Mouse (Mus musculus) liver, embryonic 16.5 days (tissue): ENCODE measurements around the gene Donson. TPM values are rescaled to one million over a fixed set of nuclear protein-coding genes. Genes with fewer than 3 reads are reported as not detected.

Experiments
- ATAC-seq: fragments of 200-750 bp; cut with Nextera tagmentation; 2 replicates; pipeline ENCODE4 v1.8.0; 2017; ENCODE audit warnings: low read depth, mild to moderate bottlenecking, moderate number of reproducible peaks, moderate library complexity
- H3K27ac ChIP-seq: fragments of 300-500 bp; sonication (generic); 2 replicates; pipeline ENCODE4 v1.5.1; 2014; ENCODE audit warnings: mild to moderate bottlenecking, low read length
- H3K27me3 ChIP-seq: fragments of 300-500 bp; sonication (generic); 2 replicates; pipeline ENCODE4 v1.6.1; 2014; ENCODE audit warnings: low read depth, low read length, mixed read lengths; ENCODE audit not compliant: control insufficient read depth, insufficient read depth
- H3K36me3 ChIP-seq: fragments of 300-500 bp; sonication (generic); 2 replicates; pipeline ENCODE4 v1.6.1; 2014; ENCODE audit warnings: mild to moderate bottlenecking; ENCODE audit not compliant: control insufficient read depth, insufficient read depth
- H3K4me1 ChIP-seq: fragments of 300-500 bp; sonication (generic); 2 replicates; pipeline ENCODE4 v1.6.1; 2014; ENCODE audit warnings: low read depth, low read length, mixed read lengths; ENCODE audit not compliant: control insufficient read depth
- H3K4me2 ChIP-seq: fragments of 300-500 bp; sonication (generic); 2 replicates; pipeline ENCODE4 v1.6.1; 2014; ENCODE audit warnings: low read depth, low read length, mixed read lengths
- H3K4me3 ChIP-seq: fragments of 300-500 bp; sonication (generic); 2 replicates; pipeline ENCODE4 v1.5.1; 2014; ENCODE audit warnings: low read depth, mild to moderate bottlenecking, low read length
- H3K9ac ChIP-seq: fragments of 300-500 bp; sonication (generic); 2 replicates; pipeline ENCODE4 v1.6.1; 2014; ENCODE audit warnings: low read depth, low read length
- H3K9me3 ChIP-seq: fragments of 300-500 bp; sonication (generic); replicated peaks from 2 replicates; pipeline ENCODE4 v1.6.1; 2016; ENCODE audit warnings: low read length; ENCODE audit not compliant: control insufficient read depth
- WGBS: fragments of 180-500 bp; shearing (Covaris S2); extraction: QIAGEN DNeasy Blood & Tissue Kit; methylation state at CpG from one replicate; pipeline ENCODE4 v1.1.7; 2014; ENCODE audit not compliant: insufficient replicate concordance; 5-methylcytosine and 5-hydroxymethylcytosine counted together
- polyA plus RNA-seq: library from polyadenylated mRNA; unstranded; fragments of >200 nt; fragmentation: Nextera tagmentation; extraction: Ambion mirVana; gene quantifications from 2 replicates; pipeline ENCODE4 v1.2.1, GENCODE M21; 2015

Gene Donson
- polyA plus RNA-seq, 1 experiment from 2014 or later, result 22.8 TPM

- no peak overlapping the region for H3K4me3 ChIP-seq
- no peak for ATAC-seq
- H3K9me3 ChIP-seq, result no peaks in the 10 kb centered on the region
- no peaks in the 10 kb centered on the region for H3K27me3 ChIP-seq
- no peak overlapping the region for H3K9ac ChIP-seq
- no peak overlapping the region for H3K27ac ChIP-seq
- H3K4me2 ChIP-seq, result no peak overlapping the region
- H3K4me1 ChIP-seq, result peaks cover 9% of the 10 kb centered on the region
- 39% methylated on average over 8 of the region's 8 CpGs for WGBS
- peaks cover 22% of the 10 kb centered on the region for H3K36me3 ChIP-seq
These were observed 6.7 kb upstream of the Donson start for GRCm38 (mm10) chr16:91695108-91695755.

- Histone ChIP-seq H3K4me1 (peaks cover 15% of the 10 kb centered on the region), H3K4me3 (no peak overlapping the region), H3K9ac (no peak overlapping the region), H3K9me3 (no peaks in the 10 kb centered on the region), H3K27me3 (no peaks in the 10 kb centered on the region), H3K36me3 (peaks cover 22% of the 10 kb centered on the region), H3K27ac (no peak overlapping the region), H3K4me2 (no peak overlapping the region)
- peak; percentile 77 for ATAC-seq
- WGBS, result 27% methylated on average over 14 of the region's 14 CpGs
These were observed 6.0 kb upstream of the Donson start for GRCm38 (mm10) chr16:91694455-91695084.

GRCm38 (mm10) chr16:91689791-91690190 is 1.2 kb upstream of the Donson start:
- H3K4me3 ChIP-seq, result peak overlapping the region; percentile 48
- H3K36me3 ChIP-seq, result peaks cover 15% of the 10 kb centered on the region
- H3K4me2 ChIP-seq, result peak overlapping the region; percentile 95
- peak overlapping the region; percentile 80 for H3K27ac ChIP-seq
- no peaks in the 10 kb centered on the region for H3K9me3 ChIP-seq
- ATAC-seq, result peak; percentile 10
- H3K27me3 ChIP-seq, result no peaks in the 10 kb centered on the region
- 14% methylated on average over 7 of the region's 7 CpGs for WGBS
- peaks cover 34% of the 10 kb centered on the region for H3K4me1 ChIP-seq
- peak overlapping the region; percentile 54 for H3K9ac ChIP-seq

- no peaks in the 10 kb centered on the region for H3K27me3 ChIP-seq
- H3K27ac ChIP-seq, result peak overlapping the region; percentile 83
- peak overlapping the region; percentile 95 for H3K4me2 ChIP-seq
- peaks cover 26% of the 10 kb centered on the region for H3K36me3 ChIP-seq
- ATAC-seq, result peak; percentile 33
- peak overlapping the region; percentile 100 for H3K4me3 ChIP-seq
- WGBS, result under 1% methylated on average over 51 of the region's 51 CpGs
- peak overlapping the region; percentile 99 for H3K9ac ChIP-seq
- H3K9me3 ChIP-seq, result no peaks in the 10 kb centered on the region
- peaks cover 33% of the 10 kb centered on the region for H3K4me1 ChIP-seq
These were observed 449 bp downstream of the Donson start for GRCm38 (mm10) chr16:91688023-91688618.

GRCm38 (mm10) chr16:91686369-91686768 is 2.2 kb downstream of the Donson start:
- 78% methylated on average over 5 of the region's 5 CpGs for WGBS
- Histone ChIP-seq H3K4me3 (no peak overlapping the region), H3K36me3 (peaks cover 43% of the 10 kb centered on the region), H3K9ac (no peak overlapping the region), H3K9me3 (no peaks in the 10 kb centered on the region), H3K27ac (no peak overlapping the region), H3K4me1 (peaks cover 33% of the 10 kb centered on the region), H3K27me3 (no peaks in the 10 kb centered on the region), H3K4me2 (peak overlapping the region; percentile 95; the same call in 1 of the 2 replicates)
- ATAC-seq, result no peak

GRCm38 (mm10) chr16:91685526-91685925 is 3.0 kb downstream of the Donson start:
- H3K9me3 ChIP-seq, result no peaks in the 10 kb centered on the region
- WGBS, result 38% methylated on average over 5 of the region's 5 CpGs
- H3K36me3 ChIP-seq, result peaks cover 51% of the 10 kb centered on the region
- ATAC-seq, result no peak
- peaks cover 31% of the 10 kb centered on the region for H3K4me1 ChIP-seq
- H3K9ac ChIP-seq, result no peak overlapping the region
- no peak overlapping the region for H3K27ac ChIP-seq
- H3K4me3 ChIP-seq, result no peak overlapping the region
- no peaks in the 10 kb centered on the region for H3K27me3 ChIP-seq
- peak overlapping the region; percentile 18 for H3K4me2 ChIP-seq

GRCm38 (mm10) chr16:91680656-91681055 is 7.9 kb downstream of the Donson start:
- ATAC-seq, result no peak
- H3K9me3 ChIP-seq, result no peaks in the 10 kb centered on the region
- no peak overlapping the region for H3K4me3 ChIP-seq
- peaks cover 86% of the 10 kb centered on the region for H3K36me3 ChIP-seq
- H3K27ac ChIP-seq, result no peak overlapping the region
- H3K4me1 ChIP-seq, result peaks cover 2% of the 10 kb centered on the region
- no peak overlapping the region for H3K4me2 ChIP-seq
- WGBS, result 70% methylated on average over 5 of the region's 5 CpGs
- no peaks in the 10 kb centered on the region for H3K27me3 ChIP-seq
- no peak overlapping the region for H3K9ac ChIP-seq

GRCm38 (mm10) chr16:91678147-91678911 is 10.2 kb downstream of the Donson start:
- Histone ChIP-seq H3K9me3 (no peaks in the 10 kb centered on the region), H3K27me3 (no peaks in the 10 kb centered on the region), H3K27ac (no peak overlapping the region; the same call in 1 of the 2 replicates), H3K9ac (no peak overlapping the region), H3K4me3 (no peak overlapping the region), H3K36me3 (peaks cover 82% of the 10 kb centered on the region), H3K4me2 (no peak overlapping the region), H3K4me1 (no peaks in the 10 kb centered on the region)
- WGBS, result 73% methylated on average over 5 of the region's 5 CpGs
- peak; percentile 94 for ATAC-seq
